Mouse (Mus musculus): ENCODE data around the gene Entpd7. TPM values are rescaled to one million over a fixed set of nuclear protein-coding genes. Genes with fewer than 3 reads are reported as not detected.
A peak's percentile ranks its signal among the peaks of the same experiment; 100 is the strongest.

The Entpd7 gene
- polyA plus RNA-seq, 2 experiments, result 9.3 to 13.2 TPM

DNA sequence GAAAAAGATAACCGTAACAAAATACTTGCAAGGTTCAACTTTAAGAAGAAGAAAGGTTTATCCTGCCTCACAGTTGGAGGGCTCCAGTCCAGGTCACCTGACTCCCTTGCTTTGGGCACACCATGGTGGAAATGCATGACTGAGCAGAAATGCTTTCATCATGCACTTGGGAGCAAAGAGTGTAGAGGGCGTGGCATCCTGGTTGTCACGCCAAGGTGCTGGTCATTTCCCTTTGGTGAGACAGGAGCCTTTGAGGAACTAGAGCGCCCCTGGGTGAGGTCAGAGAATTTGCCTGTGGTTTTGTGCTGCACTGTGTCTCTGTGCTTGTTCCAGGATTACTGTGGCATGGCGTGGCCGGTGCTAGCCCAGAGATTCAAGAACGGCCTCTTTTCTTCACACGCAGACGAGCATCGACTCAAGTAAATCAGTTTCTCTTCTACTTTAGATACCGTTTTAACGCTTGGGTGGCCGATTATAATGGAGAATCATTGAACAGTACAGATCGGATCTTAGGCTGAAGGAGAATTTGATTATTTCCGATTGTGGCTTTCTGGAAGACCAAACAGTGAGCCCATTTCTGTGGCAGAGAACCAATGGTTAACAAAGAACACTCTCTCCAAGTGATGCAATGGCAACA lies 37.2 kb downstream of the Entpd7 start:
- TF ChIP-seq POLR2A (IDR thresholded peaks at IDR 0.05; ENCODE audit: borderline replicate concordance, extremely low read depth, insufficient read depth, insufficient read length), result no peak
- Histone ChIP-seq H3K9ac (ENCODE audit: low read depth, low read length, severe bottlenecking) (no peak overlapping the region), H3K27ac (replicated peaks; ENCODE audit: low read depth, low read length) (no peak overlapping the region), H3K4me1 (ENCODE audit: control insufficient read depth, insufficient read depth, low read length) (no peaks in the 10 kb centered on the region), H3K27me3 (ENCODE audit: control insufficient read depth, insufficient read depth, low read length) (no peaks in the 10 kb centered on the region), H3K4me3 (replicated peaks; ENCODE audit: low read length) (no peak overlapping the region), H3K36me3 (ENCODE audit: control insufficient read depth, insufficient read depth, low read length) (peaks cover 42% of the 10 kb centered on the region), H3K4me2 (replicated peaks; ENCODE audit: low read depth, low read length, severe bottlenecking) (no peak overlapping the region), H3K9me3 (ENCODE audit: control insufficient read depth, low read length) (no peaks in the 10 kb centered on the region)
- no peak for DNase-seq (ENCODE audit: low spot score)
- 91% methylated on average over 15 of the region's 15 CpGs for WGBS
- no peak for ATAC-seq (ENCODE audit: low FRiP score, low read depth)

DNA sequence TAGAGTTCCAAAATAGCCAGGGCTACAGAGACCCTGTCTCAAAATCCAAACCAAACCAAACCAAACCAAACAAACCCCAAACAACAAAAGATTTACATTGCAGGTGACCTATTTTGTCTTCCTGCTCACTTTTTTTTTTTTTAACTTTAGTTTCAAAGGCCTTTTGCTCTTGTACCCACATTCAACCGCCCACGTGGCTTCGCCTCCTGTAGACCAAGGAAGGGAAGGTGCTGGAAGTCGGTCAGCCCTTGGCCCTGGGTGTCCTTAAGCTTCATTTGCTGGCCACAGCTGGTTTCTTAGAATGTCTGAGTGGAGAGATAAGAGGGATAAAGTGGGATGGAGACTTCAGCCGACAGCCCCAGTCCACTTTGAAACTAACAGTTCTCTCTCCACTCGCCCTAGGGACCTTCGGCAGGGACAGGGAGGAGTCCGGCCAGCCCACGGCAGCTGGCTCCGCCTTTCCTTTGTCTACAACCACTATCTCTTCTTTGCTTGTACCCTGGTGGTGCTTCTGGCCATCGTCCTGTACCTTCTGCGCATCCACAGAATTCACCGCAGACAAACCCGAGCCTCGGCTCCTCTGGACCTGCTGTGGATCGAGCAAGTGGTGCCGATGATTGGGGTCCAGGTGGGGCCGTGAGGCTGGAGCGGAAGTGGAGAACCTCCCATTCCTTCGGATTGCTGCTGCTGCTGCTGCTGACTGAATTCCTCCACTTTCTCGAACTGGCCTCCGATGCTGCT lies 40.0 kb downstream of the Entpd7 start:
- no peak for TF ChIP-seq POLR2A (IDR thresholded peaks at IDR 0.05; ENCODE audit: borderline replicate concordance, extremely low read depth, insufficient read depth, insufficient read length)
- 51% methylated on average over 22 of the region's 22 CpGs for WGBS
- DNase-seq (ENCODE audit: low spot score) (peak; percentile 12), ATAC-seq (ENCODE audit: low FRiP score, low read depth) (no peak)
- Histone ChIP-seq H3K27me3 (ENCODE audit: control insufficient read depth, insufficient read depth, low read length) (no peaks in the 10 kb centered on the region), H3K9ac (ENCODE audit: low read depth, low read length, severe bottlenecking) (peak overlapping the region; percentile 31; the same call in 1 of the 2 replicates), H3K4me2 (replicated peaks; ENCODE audit: low read depth, low read length, severe bottlenecking) (peak overlapping the region; percentile 37), H3K27ac (replicated peaks; ENCODE audit: low read depth, low read length) (no peak overlapping the region), H3K4me3 (replicated peaks; ENCODE audit: low read length) (peak overlapping the region; percentile 26), H3K36me3 (ENCODE audit: control insufficient read depth, insufficient read depth, low read length) (peaks cover 46% of the 10 kb centered on the region), H3K4me1 (ENCODE audit: control insufficient read depth, insufficient read depth, low read length) (no peaks in the 10 kb centered on the region), H3K9me3 (ENCODE audit: control insufficient read depth, low read length) (no peaks in the 10 kb centered on the region)

DNA sequence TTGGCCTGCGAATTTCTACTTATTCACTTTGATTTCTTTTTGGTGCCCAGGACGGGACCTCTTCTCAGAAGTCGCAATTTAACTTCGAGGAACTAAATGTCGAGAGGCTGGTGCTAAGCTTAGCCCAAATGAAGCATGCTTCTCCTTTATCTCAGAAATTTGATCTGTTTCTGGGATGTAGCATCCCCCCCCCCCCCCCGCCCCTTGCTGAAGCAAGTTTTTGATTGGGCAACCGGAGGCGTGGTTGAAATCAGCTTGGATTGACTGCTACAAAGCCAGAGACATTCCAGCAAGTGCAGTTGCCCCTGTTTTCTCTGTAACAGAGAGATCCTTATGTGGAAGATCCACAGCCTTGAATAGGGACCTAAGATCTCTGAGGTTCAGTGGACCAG lies 40.6 kb downstream of the Entpd7 start:
- DNase-seq (ENCODE audit: low spot score), result peak; percentile 21
- no peaks in the 10 kb centered on the region for H3K27me3 ChIP-seq (ENCODE audit: control insufficient read depth, insufficient read depth, low read length)
- H3K4me1 ChIP-seq (ENCODE audit: control insufficient read depth, insufficient read depth, low read length), result no peaks in the 10 kb centered on the region
- H3K36me3 ChIP-seq (ENCODE audit: control insufficient read depth, insufficient read depth, low read length), result peaks cover 45% of the 10 kb centered on the region
- WGBS, result 47% methylated on average over 8 of the region's 8 CpGs
- H3K4me2 ChIP-seq (replicated peaks; ENCODE audit: low read depth, low read length, severe bottlenecking), result peak overlapping the region; percentile 37
- H3K4me3 ChIP-seq (replicated peaks; ENCODE audit: low read length), result peak overlapping the region; percentile 26
- no peak for ATAC-seq (ENCODE audit: low FRiP score, low read depth)
- H3K9ac ChIP-seq (ENCODE audit: low read depth, low read length, severe bottlenecking), result peak overlapping the region; percentile 31; the same call in 1 of the 2 replicates
- no peak for TF ChIP-seq POLR2A (IDR thresholded peaks at IDR 0.05; ENCODE audit: borderline replicate concordance, extremely low read depth, insufficient read depth, insufficient read length)
- no peak overlapping the region for H3K27ac ChIP-seq (replicated peaks; ENCODE audit: low read depth, low read length)
- no peaks in the 10 kb centered on the region for H3K9me3 ChIP-seq (ENCODE audit: control insufficient read depth, low read length)

DNA sequence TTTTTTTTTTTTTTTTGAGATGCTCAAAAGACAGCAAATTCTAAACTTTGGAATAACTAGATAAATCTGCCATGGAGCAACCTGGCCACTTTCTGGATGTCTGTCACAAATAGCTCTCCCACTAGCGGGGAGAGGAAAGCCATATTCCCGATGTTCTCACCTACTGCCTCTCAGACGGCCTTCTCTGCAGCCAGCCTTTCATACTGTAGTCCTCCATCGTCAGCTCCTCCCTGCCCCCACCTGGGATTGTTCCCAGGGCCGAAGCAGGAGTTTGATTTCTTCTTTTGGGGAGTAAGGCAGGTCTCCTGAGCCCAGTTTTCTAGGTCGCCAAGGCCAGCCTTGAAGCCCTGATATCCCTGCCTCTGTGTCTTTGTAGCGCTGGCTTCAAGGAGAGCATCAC lies 41.7 kb downstream of the Entpd7 start:
- Histone ChIP-seq H3K4me3 (replicated peaks; ENCODE audit: low read length) (no peak overlapping the region), H3K4me2 (replicated peaks; ENCODE audit: low read depth, low read length, severe bottlenecking) (no peak overlapping the region), H3K9me3 (ENCODE audit: control insufficient read depth, low read length) (no peaks in the 10 kb centered on the region), H3K9ac (ENCODE audit: low read depth, low read length, severe bottlenecking) (no peak overlapping the region), H3K27me3 (ENCODE audit: control insufficient read depth, insufficient read depth, low read length) (no peaks in the 10 kb centered on the region), H3K4me1 (ENCODE audit: control insufficient read depth, insufficient read depth, low read length) (no peaks in the 10 kb centered on the region), H3K27ac (replicated peaks; ENCODE audit: low read depth, low read length) (no peak overlapping the region), H3K36me3 (ENCODE audit: control insufficient read depth, insufficient read depth, low read length) (peaks cover 44% of the 10 kb centered on the region)
- ATAC-seq (ENCODE audit: low FRiP score, low read depth) (no peak), DNase-seq (ENCODE audit: low spot score) (no peak)
- WGBS, result 62% methylated on average over 7 of the region's 7 CpGs
- TF ChIP-seq POLR2A (IDR thresholded peaks at IDR 0.05; ENCODE audit: borderline replicate concordance, extremely low read depth, insufficient read depth, insufficient read length), result no peak

DNA sequence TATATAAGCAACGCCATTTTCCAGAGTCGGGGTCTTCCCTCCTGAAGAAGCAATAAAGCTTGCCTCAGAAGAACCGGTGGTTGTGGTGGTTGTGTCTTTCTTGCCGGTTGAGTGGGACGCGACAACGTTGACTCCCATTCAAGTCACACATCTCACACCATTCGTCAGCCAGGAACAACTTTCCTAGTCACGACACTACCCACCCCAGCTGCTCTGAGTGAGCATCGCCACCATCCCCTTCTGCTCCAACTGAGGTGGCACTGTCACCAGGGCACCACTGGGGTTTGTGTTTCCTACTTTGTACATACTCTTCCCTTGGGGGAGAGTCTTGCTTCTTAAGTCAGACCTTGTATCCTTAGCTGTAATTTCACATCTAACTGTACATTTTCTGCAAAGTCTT lies 48.9 kb downstream of the Entpd7 start:
- H3K4me2 ChIP-seq (replicated peaks; ENCODE audit: low read depth, low read length, severe bottlenecking), result no peak overlapping the region
- H3K4me1 ChIP-seq (ENCODE audit: control insufficient read depth, insufficient read depth, low read length), result no peaks in the 10 kb centered on the region
- ATAC-seq (ENCODE audit: low FRiP score, low read depth) (no peak), DNase-seq (ENCODE audit: low spot score) (no peak)
- no peak for TF ChIP-seq POLR2A (IDR thresholded peaks at IDR 0.05; ENCODE audit: borderline replicate concordance, extremely low read depth, insufficient read depth, insufficient read length)
- WGBS, result 98% methylated on average over 10 of the region's 10 CpGs
- H3K4me3 ChIP-seq (replicated peaks; ENCODE audit: low read length), result no peak overlapping the region
- peaks cover 78% of the 10 kb centered on the region for H3K36me3 ChIP-seq (ENCODE audit: control insufficient read depth, insufficient read depth, low read length)
- no peak overlapping the region for H3K9ac ChIP-seq (ENCODE audit: low read depth, low read length, severe bottlenecking)
- H3K27ac ChIP-seq (replicated peaks; ENCODE audit: low read depth, low read length), result no peak overlapping the region
- H3K9me3 ChIP-seq (ENCODE audit: control insufficient read depth, low read length), result no peaks in the 10 kb centered on the region
- no peaks in the 10 kb centered on the region for H3K27me3 ChIP-seq (ENCODE audit: control insufficient read depth, insufficient read depth, low read length)

Data from limb, embryonic 14.5 days (tissue).